Mouse (Mus musculus) ovary, adult 10 weeks (tissue): ENCODE measurements around the gene Ftsj3. TPM values are rescaled to one million over a fixed set of nuclear protein-coding genes. Genes with fewer than 3 reads are reported as not detected.

Experiments
- polyA plus RNA-seq: library from polyadenylated mRNA; stranded (reverse); fragments of 350-450 nt; fragmentation: Illumina TruSeq; extraction: RNeasy Lipid Tissue Mini Kit (QIAGEN cat#74804); gene quantifications from one replicate; pipeline ENCODE4 v1.2.3, GENCODE M21; 2014

Gene Ftsj3
- polyA plus RNA-seq, result 23.5 TPM

DNA sequence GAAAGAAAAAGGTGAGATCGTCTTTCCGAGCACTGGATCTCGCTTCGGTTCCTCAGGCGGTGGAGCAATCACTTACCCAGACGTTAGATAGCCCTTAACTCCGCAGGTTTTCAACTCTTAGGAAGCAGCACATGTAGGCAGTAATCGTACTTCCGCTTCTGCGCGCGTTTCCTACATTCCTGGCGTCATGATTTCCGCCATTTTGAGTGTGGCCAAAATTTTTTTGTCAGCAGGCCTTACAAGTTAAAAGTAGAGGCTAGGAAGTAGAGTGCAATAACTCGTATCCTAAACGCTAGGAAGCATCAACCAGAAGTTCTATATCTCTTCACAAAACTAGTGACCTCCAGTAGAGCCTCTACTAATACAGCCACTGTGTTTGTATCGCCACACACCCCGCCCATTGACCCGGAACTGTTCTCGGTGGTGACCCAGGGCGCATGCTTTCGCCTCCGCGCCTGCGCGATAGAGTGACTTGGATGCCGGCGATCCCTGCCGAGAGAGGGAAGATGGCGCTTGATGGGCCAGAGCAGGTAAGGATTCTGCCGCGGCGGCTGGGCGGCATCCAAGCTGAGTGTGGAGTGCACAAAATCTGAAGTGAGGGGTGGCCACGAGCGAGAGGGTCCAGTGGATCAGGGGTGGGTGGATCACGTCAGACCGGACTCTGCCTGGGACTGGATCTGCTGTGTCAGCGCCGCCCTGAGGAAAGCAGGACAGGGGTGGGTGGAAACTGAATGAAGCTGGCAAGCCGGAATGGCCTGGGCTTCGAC is at the start of gene Ftsj3, which contains the start of gene Psmc5:
Ftsj3 (minus strand) TSS at position 395 of the 767 bp plus-strand sequence.
Psmc5 (plus strand) TSS at position 470 of the 767 bp plus-strand sequence.

DNA sequence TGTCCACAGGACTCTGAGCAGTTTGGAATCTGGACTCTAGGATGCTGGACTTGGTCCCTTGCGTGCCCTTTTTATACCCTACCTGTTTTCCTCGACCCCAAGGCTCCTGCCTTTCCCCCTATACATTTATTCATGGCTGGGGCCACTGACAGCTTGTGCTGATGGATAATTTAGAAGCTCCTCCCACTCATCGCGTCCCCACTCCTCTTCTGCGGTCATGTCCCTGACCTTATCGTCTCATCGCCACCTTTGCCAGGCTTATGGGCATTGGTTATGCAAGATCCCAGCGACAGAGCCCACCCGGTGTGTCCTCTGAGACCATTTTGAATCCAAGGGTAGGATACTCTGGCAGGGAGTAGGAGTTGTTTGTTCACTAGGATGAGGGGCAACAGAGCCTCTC is 45.9 kb upstream of the Ftsj3 start, which contains the start of gene Gh:
Gh (minus strand) TSS at position 101 of the 400 bp plus-strand sequence.

DNA sequence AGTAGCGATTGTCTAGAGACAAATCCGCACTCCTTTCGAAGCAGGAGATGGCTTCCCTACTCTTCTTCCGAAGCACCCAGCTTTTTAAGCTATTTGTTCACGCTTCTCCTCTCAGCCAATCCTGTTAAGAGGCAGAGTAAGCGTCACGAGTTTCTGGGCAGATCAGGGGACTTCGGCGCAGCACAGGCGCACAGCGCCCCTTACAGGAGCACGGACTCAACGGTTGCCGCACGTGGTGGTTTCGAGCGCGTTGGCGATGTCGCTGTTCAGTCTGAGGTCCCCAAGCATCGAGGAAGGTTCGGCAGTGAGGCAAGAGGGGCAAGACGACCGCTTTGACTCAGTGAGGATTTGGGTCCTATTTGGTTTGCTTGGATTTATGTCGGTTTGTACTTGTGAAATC is 20.6 kb upstream of the Ftsj3 start, which contains the start of gene Tcam1:
Tcam1 (plus strand) TSS at position 219 of the 400 bp plus-strand sequence.

DNA sequence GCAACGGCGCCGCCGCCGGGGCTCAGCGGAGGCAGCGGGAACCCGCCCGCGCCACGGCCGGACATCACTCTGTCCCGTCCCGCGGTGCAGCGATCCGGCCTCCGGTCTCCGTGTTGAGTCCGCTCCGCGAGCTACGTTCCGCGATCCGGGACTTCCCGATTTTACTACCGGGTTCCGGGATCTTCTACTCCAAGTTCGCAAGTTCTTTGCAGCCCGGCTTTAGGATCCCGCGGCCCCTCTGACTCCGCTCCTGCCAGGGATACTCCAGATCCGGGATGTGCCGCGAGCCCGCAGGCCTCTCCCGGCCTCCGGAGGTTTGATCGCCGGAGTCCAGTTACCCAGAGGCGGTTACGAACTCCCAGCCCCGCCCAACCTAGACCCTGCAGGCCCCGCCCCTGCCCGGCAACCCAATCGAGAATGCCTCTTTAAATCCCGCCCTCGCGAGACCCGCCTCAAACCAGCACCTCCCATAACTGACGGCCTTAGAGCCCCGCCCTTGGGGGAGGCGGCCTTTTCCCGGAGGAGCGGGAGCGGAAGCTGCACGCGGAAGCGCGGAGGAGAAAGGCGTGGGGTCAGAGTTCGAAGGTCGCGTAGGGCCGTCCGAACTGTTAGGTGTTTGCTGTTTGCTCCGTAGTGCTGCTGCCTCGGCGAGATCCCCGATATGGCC is 16.9 kb upstream of the Ftsj3 start, which contains the start of gene Smarcd2:
Smarcd2 (minus strand) TSS at position 329 of the 667 bp plus-strand sequence.

DNA sequence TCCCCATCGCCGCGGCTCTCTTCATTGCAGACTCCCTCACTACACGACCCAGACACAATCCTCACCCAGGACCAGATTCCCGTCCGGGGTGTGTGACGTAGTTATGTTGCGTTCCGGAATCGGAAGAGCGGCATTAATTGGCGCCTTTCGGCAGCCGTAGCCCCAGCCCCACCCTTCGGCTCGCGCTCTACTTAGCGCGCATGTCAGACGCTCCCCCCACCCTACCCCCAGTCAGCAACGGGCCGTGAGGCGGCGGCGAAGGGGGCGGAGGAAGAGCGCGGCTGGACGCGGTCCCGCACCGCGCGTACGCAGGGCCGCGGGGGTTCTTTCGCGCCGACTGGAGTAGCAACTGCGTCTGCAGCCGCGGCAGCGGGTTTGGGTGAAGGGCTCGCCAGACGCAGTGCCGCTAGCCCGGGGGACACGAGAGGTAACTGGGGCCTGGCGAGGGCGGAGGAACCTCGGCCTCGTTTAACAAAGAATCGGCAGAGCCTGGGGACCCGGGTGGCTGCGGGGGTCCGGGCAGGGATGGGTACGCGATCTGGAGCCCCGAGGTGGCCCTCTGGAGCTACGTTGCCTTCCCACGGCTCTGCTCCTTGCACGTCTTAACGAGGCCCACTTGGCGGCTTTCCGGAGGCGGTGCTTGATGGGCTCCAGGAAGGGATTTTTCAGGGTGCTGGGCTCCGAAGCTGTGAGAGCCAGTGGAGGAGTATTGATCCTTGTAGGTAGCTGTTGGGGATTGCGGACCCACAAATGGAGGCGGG is 39.0 kb downstream of the Ftsj3 start, which contains the start of gene Ddx42:
Ddx42 (plus strand) TSS at position 197 of the 761 bp plus-strand sequence.

DNA sequence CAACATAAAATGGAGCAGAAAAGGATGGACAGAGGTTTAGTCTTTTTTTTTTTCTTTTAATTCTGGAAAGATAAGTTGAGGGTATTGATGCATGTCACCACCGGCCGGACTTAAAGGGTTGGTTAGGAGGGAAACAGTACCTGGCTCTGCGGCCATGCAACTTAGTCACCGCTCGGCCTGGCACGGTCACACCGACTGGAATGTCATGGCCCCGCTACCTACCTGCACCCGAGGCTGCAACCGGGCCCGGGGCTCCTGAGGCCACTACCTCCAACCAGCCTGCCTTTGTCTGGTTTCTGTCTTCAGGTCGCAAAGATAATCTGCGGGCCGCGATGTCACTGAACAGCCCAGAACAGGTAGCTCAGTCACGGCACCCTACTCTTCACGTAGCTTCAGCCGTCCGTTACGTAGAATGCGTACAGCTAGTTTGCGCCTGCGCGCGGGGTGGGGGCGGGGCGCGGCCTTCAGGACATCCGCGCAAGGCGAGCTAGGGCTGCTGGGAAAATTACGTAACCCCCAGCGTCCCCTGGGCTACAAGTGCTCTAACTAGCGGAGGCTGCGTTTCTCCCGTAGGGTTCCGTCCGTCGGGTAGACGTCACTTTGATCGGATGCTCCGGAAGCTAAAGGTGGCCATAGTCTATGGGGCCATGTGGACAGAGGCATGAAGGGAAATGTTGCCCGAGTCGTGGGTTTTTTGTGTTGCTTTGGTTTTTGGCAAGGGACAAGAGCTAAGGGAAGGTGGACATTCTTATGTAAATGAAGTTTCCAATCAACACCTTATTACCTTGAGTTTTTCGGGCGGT is 39.8 kb downstream of the Ftsj3 start, which contains the start of gene Ccdc47:
Ccdc47 (minus strand) TSS at position 418 of the 803 bp plus-strand sequence.

DNA sequence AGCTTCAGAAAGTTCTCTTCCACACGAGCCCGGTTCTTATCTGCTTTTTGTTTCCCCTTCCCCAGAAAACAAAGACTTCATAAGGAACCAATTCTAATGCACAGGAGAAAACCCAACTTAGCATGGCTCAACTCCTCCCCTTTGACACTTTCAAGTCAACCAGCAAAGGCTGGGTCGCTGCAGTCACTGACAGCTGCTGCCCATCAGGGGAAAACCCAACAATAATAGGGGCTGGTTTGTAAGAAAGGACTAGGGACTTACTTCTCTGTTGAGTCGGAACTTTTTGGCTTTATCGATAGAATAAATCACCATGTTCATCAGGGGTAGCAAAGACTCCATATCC is 53.8 kb downstream of the Ftsj3 start, which contains the start of gene Strada:
Strada (minus strand) TSS at position 46 of the 343 bp plus-strand sequence.

Other genes starting within 250 kb of the Ftsj3 start
- gene Kcnh6, start 248.0 kb downstream of the Ftsj3 start, polyA plus RNA-seq, result not detected
- gene Dcaf7, start 219.2 kb downstream of the Ftsj3 start, polyA plus RNA-seq, result 49.1 TPM
- gene Taco1, start 190.0 kb downstream of the Ftsj3 start, polyA plus RNA-seq, result 6.9 TPM
- gene Map3k3, start 171.5 kb downstream of the Ftsj3 start, polyA plus RNA-seq, result 10.9 TPM
- not detected for gene Gm10840, start 95.2 kb downstream of the Ftsj3 start, polyA plus RNA-seq
- gene Limd2, start 95.2 kb downstream of the Ftsj3 start, polyA plus RNA-seq, result 2.9 TPM
- 13.3 TPM for gene Strada, start 53.9 kb downstream of the Ftsj3 start, polyA plus RNA-seq
- gene Ccdc47, start 39.7 kb downstream of the Ftsj3 start, polyA plus RNA-seq, result 161 TPM
- 70.3 TPM for gene Ddx42, start 39.2 kb downstream of the Ftsj3 start, polyA plus RNA-seq
- gene Psmc5, start 75 bp upstream of the Ftsj3 start, polyA plus RNA-seq, result 23.1 TPM
- gene Smarcd2, start 16.9 kb upstream of the Ftsj3 start, polyA plus RNA-seq, result 12.7 TPM
- not detected for gene Tcam1, start 20.6 kb upstream of the Ftsj3 start, polyA plus RNA-seq
- gene Gh, start 45.8 kb upstream of the Ftsj3 start, polyA plus RNA-seq, result not detected
- not detected for gene Cd79b, start 58.7 kb upstream of the Ftsj3 start, polyA plus RNA-seq
- gene Scn4a, start 97.2 kb upstream of the Ftsj3 start, polyA plus RNA-seq, result not detected
- gene Prr29, start 109.4 kb upstream of the Ftsj3 start, polyA plus RNA-seq, result not detected
- 0.94 TPM for gene Icam2, start 132.0 kb upstream of the Ftsj3 start, polyA plus RNA-seq
- gene Ern1, start 231.8 kb upstream of the Ftsj3 start, polyA plus RNA-seq, result 48.7 TPM